Mouse (Mus musculus) E14TG2a.4 (cell line): ENCODE measurements at regions not wholly inside any gene's neighbourhood (a gene's known extent, or its start where the extent isn't known, plus 50 kb on each side); places are given as distances from the start of the nearest gene placed in this dataset.
A peak's percentile ranks its signal among the peaks of the same experiment; 100 is the strongest.

Experiments
- H3K27me3 ChIP-seq: 2 replicates; pipeline ENCODE4 v1.6.1; 2014; ENCODE audit warnings: low read length, control low read depth; ENCODE audit not compliant: insufficient read depth
- H3K36me3 ChIP-seq: 2 replicates; pipeline ENCODE4 v1.6.1; 2014; ENCODE audit warnings: low read length, control low read depth; ENCODE audit not compliant: insufficient read depth
- H3K4me1 ChIP-seq: replicated peaks from 2 replicates; pipeline ENCODE4 v1.6.1; 2014; ENCODE audit warnings: low read depth, low read length, control low read depth
- H3K4me3 ChIP-seq: replicated peaks from 2 replicates; pipeline ENCODE4 v1.5.1; 2014; ENCODE audit warnings: mild to moderate bottlenecking, low read length
- H3K9me3 ChIP-seq: 2 replicates; pipeline ENCODE4 v1.6.1; 2014; ENCODE audit warnings: low read length, control low read depth
- CTCF ChIP-seq: conservative IDR thresholded peaks from 2 replicates; pipeline ENCODE4 v1.5.1; 2014; ENCODE audit warnings: low read length
- NANOG ChIP-seq: IDR thresholded peaks from 2 replicates; pipeline ENCODE4 v1.6.1; 2014; ENCODE audit warnings: borderline replicate concordance, low read length, mixed read lengths
- POU5F1 ChIP-seq: IDR thresholded peaks from 2 replicates; pipeline ENCODE4 v1.6.1; 2014; ENCODE audit warnings: low read length, borderline replicate concordance

DNA sequence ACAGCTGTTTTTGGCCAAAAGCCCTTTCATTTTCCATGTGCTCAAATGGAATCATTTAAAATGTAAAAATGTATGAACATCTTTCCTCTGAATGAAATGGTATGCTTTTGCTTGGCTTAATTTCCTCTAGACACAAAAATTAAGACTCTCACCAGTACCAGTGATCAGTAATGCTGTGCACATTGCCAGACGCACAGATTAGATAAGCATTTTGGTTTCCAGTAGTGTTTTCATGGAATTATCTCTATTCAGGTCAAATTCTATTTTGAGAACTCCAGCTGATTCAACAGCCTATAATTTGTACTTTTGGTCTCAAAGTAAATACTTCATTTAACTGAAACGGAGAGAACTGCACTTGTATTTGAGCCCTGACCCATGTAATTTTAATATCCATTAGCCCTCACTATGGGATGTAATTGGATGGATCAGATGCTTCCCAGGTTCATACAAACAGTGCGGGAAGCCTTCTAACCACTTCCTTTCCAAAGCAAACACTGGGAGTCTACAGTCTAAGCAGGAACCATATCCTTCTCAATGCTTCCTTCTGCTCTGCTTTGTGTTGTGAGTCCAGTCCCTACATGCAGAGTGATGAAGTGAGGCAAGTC lies 794.6 kb upstream of the 2610301B20Rik start:
- H3K4me1 ChIP-seq = no peaks in the 10 kb centered on the region
- H3K9me3 ChIP-seq = no peaks in the 10 kb centered on the region
- H3K36me3 ChIP-seq = no peaks in the 10 kb centered on the region
- no peaks in the 10 kb centered on the region for H3K27me3 ChIP-seq
- no peak overlapping the region for H3K4me3 ChIP-seq
- no peak for TF ChIP-seq POU5F1
- no peak for TF ChIP-seq CTCF
- no peak for TF ChIP-seq NANOG

DNA sequence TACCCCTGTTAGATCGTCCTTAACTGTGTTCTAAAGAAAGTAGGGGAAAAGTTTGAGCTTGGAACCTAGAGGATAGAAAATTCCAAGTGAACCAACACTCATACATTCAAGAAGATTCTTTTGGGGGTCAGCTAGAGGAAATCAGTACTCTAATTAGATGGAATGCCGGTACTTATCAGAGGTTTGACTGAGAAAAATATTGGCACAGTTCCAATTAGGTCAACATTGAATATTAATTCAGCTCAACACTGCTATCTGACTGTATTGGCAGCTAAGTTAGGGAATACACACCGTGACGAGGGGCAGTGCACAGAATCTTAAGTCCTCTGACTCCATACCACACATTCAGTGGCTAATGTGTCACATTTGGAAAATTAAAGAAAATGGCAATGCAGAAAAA lies 759.5 kb upstream of the 2610301B20Rik start:
- Histone ChIP-seq H3K4me1 (no peaks in the 10 kb centered on the region), H3K4me3 (no peak overlapping the region), H3K9me3 (no peaks in the 10 kb centered on the region), H3K36me3 (no peaks in the 10 kb centered on the region), H3K27me3 (no peaks in the 10 kb centered on the region)
- TF ChIP-seq CTCF (no peak), NANOG (no peak), POU5F1 (no peak)

DNA sequence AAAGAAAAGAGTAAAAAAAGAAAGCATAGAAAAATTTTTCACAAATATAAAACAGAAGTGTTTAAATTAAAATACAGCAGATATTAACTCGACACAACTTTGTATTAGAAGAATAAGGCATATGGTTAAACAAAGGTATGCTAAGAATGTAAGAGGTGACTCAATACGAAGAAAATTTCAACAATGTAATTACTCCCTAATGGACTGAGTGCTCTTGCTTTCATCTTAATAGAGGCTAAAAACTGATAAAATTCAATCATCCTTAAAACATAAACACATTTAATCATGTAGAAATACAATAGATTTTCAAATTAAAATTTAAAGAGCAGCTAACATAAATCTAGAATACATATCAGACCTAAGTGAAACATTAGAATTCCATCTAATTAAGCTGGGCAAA lies 756.3 kb upstream of the 2610301B20Rik start:
- TF ChIP-seq NANOG (no peak), POU5F1 (no peak), CTCF (no peak)
- Histone ChIP-seq H3K4me1 (no peaks in the 10 kb centered on the region), H3K4me3 (no peak overlapping the region), H3K27me3 (no peaks in the 10 kb centered on the region), H3K9me3 (peaks cover 6% of the 10 kb centered on the region; the same call in 1 of the 2 replicates), H3K36me3 (no peaks in the 10 kb centered on the region)

DNA sequence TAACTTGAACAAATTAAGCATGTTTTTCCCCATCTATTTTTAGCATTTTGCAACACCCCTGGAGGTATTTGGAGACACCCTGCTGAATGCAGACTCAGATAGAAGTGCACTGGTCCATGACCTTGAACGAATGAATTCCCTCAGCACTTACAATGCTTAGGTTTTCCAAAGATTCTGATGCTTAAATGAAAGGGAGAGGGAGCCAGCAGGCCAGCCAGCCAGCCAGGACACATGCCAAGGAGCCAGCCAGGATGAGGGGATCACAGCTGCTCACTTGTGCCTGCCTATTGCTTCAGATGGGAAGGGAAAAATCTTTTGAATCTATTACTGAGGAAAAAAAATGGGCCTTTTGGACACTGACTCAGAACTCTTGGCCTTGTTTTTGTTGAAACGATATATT lies 750.0 kb upstream of the 2610301B20Rik start:
- no peaks in the 10 kb centered on the region for H3K27me3 ChIP-seq
- peaks cover 6% of the 10 kb centered on the region; the same call in 1 of the 2 replicates for H3K9me3 ChIP-seq
- H3K4me1 ChIP-seq = no peaks in the 10 kb centered on the region
- no peak overlapping the region for H3K4me3 ChIP-seq
- no peaks in the 10 kb centered on the region for H3K36me3 ChIP-seq
- no peak for TF ChIP-seq POU5F1
- TF ChIP-seq NANOG = no peak
- no peak for TF ChIP-seq CTCF

DNA sequence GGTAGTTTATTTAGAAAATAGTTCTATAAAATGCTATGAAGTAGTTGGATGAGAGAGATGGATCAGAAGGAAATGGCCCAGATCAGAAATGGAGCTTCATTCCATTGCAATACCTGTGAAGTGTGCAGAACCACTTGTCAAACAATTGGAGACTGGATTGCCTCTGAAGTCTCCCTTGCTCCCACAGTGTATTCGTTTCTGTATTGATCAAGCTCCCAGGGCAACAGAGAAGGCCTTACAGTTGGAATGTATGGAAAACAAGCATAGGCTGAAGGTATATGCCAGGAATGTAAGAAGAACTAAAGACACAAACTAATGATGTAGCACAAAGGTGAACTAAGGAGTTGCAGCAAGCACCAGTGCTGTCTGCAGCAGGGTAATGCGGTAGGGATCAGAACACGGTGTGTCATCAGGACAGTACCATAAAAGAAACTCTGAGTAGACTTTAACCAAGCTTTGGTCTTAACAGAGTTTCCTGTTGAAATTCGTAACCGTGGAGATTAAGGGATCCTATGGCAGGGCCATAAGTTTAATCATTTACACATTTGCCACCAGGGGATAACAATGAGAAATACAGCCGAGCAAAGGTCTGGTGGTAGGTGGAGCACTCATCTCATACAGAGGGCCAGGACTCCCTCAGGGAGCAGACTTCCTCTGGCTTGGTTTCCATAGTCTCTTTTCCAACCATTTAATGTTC lies 732.9 kb upstream of the 2610301B20Rik start:
- H3K36me3 ChIP-seq = no peaks in the 10 kb centered on the region
- H3K4me1 ChIP-seq = no peaks in the 10 kb centered on the region
- H3K9me3 ChIP-seq = no peaks in the 10 kb centered on the region
- no peak overlapping the region for H3K4me3 ChIP-seq
- H3K27me3 ChIP-seq = no peaks in the 10 kb centered on the region
- TF ChIP-seq POU5F1 = no peak
- no peak for TF ChIP-seq CTCF
- TF ChIP-seq NANOG = no peak

DNA sequence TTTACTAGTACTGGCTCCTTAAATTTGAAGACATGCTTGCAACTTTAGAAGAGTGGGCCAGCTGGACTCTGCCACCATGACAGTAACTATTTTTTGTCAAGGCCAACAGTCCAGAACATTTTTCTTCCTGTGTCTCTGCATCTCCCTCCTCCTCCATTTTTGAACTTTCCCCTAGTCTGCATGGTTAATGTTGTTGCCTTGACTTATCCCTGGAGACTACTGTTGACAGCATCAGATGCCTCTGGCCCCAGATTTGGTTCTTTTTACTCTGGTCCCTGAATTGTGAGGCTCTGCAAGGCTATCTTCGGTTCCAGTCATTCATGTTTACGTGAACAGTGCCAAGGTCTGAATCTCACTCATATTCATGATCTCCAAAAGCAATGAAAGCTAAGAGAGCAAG lies 724.4 kb upstream of the 2610301B20Rik start:
- H3K27me3 ChIP-seq = no peaks in the 10 kb centered on the region
- H3K4me1 ChIP-seq = no peaks in the 10 kb centered on the region
- H3K9me3 ChIP-seq = no peaks in the 10 kb centered on the region
- H3K4me3 ChIP-seq = no peak overlapping the region
- no peaks in the 10 kb centered on the region for H3K36me3 ChIP-seq
- TF ChIP-seq CTCF (no peak), POU5F1 (no peak), NANOG (no peak)

DNA sequence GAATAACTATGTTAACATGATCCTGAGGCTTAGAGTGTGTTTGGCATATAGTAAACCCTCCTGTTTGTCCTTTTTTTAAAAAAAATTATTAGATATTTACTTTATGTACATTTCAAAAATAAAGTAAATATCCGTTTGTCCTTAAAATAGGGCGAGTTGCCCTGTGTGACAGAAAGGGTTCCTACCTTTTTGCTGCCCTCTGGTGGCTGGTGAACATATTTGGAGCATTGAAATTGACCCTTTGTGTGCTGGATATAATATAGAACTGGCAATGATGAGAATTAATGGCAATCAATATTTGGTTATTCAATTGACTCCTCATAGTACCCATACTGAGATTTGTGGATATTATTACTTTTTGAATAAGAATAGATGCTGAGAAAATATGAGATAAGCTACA lies 723.8 kb upstream of the 2610301B20Rik start:
- TF ChIP-seq CTCF (peak; percentile 48), NANOG (no peak)
- no peaks in the 10 kb centered on the region for H3K36me3 ChIP-seq
- H3K9me3 ChIP-seq = no peaks in the 10 kb centered on the region
- H3K4me1 ChIP-seq = no peaks in the 10 kb centered on the region
- no peaks in the 10 kb centered on the region for H3K27me3 ChIP-seq
- no peak overlapping the region for H3K4me3 ChIP-seq

DNA sequence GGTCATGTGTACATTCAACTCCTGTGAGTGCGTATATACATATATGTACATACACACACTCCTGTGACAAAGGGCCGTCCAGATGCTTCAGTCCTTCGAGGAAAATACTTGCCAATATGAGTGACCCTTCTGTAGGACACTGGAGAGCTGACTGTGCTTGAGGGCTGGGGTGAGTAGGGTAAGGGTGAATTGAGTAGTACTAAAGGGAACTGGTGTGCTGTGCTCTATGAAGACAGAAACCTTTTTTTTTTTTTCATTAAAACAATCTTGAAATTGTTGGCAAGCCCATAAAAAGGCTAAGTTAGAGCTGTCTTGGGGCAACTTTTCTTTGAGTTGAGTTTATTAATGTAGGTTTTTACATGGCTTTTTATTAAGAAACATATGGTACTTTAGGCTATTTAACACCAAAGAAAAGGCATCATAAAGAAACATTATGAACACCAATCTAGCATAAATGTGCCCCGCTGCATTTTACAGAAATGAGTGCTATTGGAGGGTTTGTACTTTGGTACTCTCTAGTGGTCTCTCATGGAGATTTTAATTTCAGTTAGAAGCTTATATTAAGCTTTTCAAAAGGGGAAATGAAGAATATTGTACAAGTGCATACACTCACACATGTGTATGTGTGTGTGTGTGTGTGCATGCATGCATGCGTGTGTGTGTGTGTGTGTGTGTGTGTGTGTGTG lies 718.5 kb upstream of the 2610301B20Rik start:
- Histone ChIP-seq H3K4me1 (no peaks in the 10 kb centered on the region), H3K27me3 (no peaks in the 10 kb centered on the region)

More for the DNA sequence above, 718.5 kb upstream of the 2610301B20Rik start:
- TF ChIP-seq NANOG (no peak), POU5F1 (no peak), CTCF (no peak)
- Histone ChIP-seq H3K9me3 (no peaks in the 10 kb centered on the region), H3K36me3 (no peaks in the 10 kb centered on the region), H3K4me3 (no peak overlapping the region)
